Mouse (Mus musculus) myocyte (in vitro differentiated cells): ENCODE data around the gene Gpr19. TPM values are rescaled to one million over a fixed set of nuclear protein-coding genes. Genes with fewer than 3 reads are reported as not detected.
A peak's percentile ranks its signal among the peaks of the same experiment; 100 is the strongest.

Experiments used
- H3K27me3 ChIP-seq: one replicate; pipeline ENCODE4 v1.6.1; 2011; ENCODE audit not compliant: control insufficient read depth, insufficient read depth, insufficient read length
- H3K36me3 ChIP-seq: one replicate; pipeline ENCODE4 v1.6.1; 2011; ENCODE audit not compliant: control insufficient read depth, insufficient read depth
- H3K4me2 ChIP-seq: one replicate; pipeline ENCODE4 v1.6.1; 2011; ENCODE audit warnings: low read depth, control low read depth
- H3K4me3 ChIP-seq: one replicate; pipeline ENCODE4 v1.5.1; 2011; ENCODE audit warnings: mild to moderate bottlenecking, control low read depth, moderate library complexity
- H3K79me2 ChIP-seq: one replicate; pipeline ENCODE4 v1.6.1; 2011; ENCODE audit not compliant: control insufficient read depth, insufficient read depth
- H3ac ChIP-seq: one replicate; pipeline ENCODE4 v1.6.1; 2011; ENCODE audit not compliant: control insufficient read depth, insufficient read length
- CEBPB ChIP-seq: IDR thresholded peaks from 2 replicates; pipeline ENCODE4 v1.6.1; 2011; ENCODE audit warnings: mild to moderate bottlenecking, moderate library complexity; ENCODE audit not compliant: poor library complexity, insufficient read depth, severe bottlenecking
- E2F4 ChIP-seq: IDR thresholded peaks from one replicate; pipeline ENCODE4 v1.6.1; 2011; ENCODE audit warnings: mild to moderate bottlenecking, control low read depth, moderate library complexity; ENCODE audit not compliant: insufficient read depth
- MAX ChIP-seq: IDR thresholded peaks from one replicate; pipeline ENCODE4 v1.6.1; 2011; ENCODE audit warnings: low read depth, mild to moderate bottlenecking, control low read depth
- MYOD1 ChIP-seq, 3 experiments: IDR thresholded peaks; one replicate each; pipeline ENCODE4 v1.6.1; 2011; ENCODE audit warnings: control low read depth in 2 of 3, low read depth in 2 of 3, mild to moderate bottlenecking in 2 of 3, moderate library complexity in 1 of 3; ENCODE audit not compliant: insufficient read length in 2 of 3, control insufficient read depth in 1 of 3
- MYOG ChIP-seq, 3 experiments: IDR thresholded peaks; one replicate each; pipeline ENCODE4 v1.6.1; 2011; ENCODE audit warnings: control low read depth in 2 of 3, low read depth in 2 of 3, mild to moderate bottlenecking in 2 of 3; ENCODE audit not compliant: insufficient read length in 2 of 3, control insufficient read depth in 1 of 3, insufficient read depth in 1 of 3
- POLR2A ChIP-seq: IDR thresholded peaks from one replicate; pipeline ENCODE4 v1.6.1; 2011; ENCODE audit warnings: low read depth, mild to moderate bottlenecking, control low read depth, moderate library complexity; ENCODE audit not compliant: insufficient read length
- POLR2AphosphoS2 ChIP-seq: IDR thresholded peaks from one replicate; pipeline ENCODE4 v1.6.1; 2011; ENCODE audit warnings: low read depth, control low read depth; ENCODE audit not compliant: insufficient read length
- REST ChIP-seq: IDR thresholded peaks from one replicate; pipeline ENCODE4 v1.6.1; 2011; ENCODE audit warnings: mild to moderate bottlenecking, control low read depth, moderate library complexity; ENCODE audit not compliant: insufficient read depth, insufficient read length
- SRF ChIP-seq: IDR thresholded peaks from one replicate; pipeline ENCODE4 v1.6.1; 2011; ENCODE audit warnings: low read depth; ENCODE audit not compliant: control insufficient read depth, insufficient read length
- TCF12 ChIP-seq: IDR thresholded peaks from one replicate; pipeline ENCODE4 v1.6.1; 2011; ENCODE audit warnings: mild to moderate bottlenecking, control low read depth; ENCODE audit not compliant: poor library complexity, insufficient read depth, severe bottlenecking
- TCF3 ChIP-seq: IDR thresholded peaks from one replicate; pipeline ENCODE4 v1.6.1; 2011; ENCODE audit warnings: low read depth, control low read depth; ENCODE audit not compliant: insufficient read length
- USF1 ChIP-seq: IDR thresholded peaks from one replicate; pipeline ENCODE4 v1.6.1; 2011; ENCODE audit warnings: low read depth, mild to moderate bottlenecking, control low read depth, moderate library complexity
- polyA plus RNA-seq: library from polyadenylated mRNA; unstranded; fragments of >200 nt; fragmentation: generic; extraction: Trizol; gene quantifications from one replicate; pipeline ENCODE4 v1.2.1, GENCODE M21; 2012; ENCODE audit warnings: missing spikeins

The Gpr19 gene
- 2.2 TPM for polyA plus RNA-seq

DNA sequence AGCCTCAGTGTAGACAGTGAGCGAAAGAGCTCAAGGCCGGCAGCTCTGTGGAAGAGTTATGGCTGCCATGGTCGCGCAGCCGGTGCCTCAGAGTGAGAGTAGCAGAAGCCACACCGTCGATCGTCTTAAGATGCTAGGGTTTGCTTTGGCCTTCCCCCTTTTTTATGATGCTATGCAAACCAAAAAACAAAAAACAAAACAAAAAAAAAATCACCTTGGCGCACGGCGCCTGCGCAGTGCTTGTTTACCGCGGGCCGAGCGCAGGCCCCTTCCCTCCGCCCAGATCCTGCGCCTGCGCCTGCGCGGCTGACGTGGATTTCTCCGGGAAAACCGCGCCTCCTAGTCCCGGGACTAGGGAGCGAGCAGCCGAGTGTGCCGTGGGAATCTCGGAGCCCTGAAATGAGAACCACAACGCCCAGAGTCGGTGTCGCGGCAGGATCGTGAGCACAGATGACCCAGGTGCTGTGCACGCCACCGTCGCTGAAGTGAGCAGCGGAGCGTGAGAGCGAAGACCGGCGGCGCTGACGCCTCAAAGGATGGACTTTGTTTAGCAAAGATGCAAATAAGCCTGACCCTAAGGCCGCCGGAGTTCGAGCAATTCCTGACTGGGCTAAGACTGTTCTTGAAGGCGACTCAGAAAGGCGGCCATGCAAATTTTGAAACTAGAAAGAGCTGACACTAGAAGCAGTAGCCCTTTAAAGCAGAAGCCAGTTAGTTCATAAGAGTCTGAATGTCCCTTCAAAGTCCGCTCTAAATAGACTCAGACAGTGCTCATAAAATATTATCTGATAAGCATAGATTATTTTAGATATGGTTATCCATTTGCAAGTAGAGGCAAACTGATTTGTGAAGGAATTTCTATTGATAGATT, at the start of gene Gpr19:
TSS of gene Gpr19 (minus strand) at position 484 of the 871 bp plus-strand sequence.
- H3ac ChIP-seq, result peak within 1 kb of the TSS; percentile 40
- no peaks in the 10 kb centered on the region for H3K36me3 ChIP-seq
- TF ChIP-seq TCF3 (no peak), CEBPB (no peak), MAX (no peak), SRF (no peak), MYOD1 (IDR thresholded peaks at IDR 0.05; ENCODE audit: control insufficient read depth in 1 of 3, insufficient read length in 2 of 3, low read depth in 2 of 3) (no peak), USF1 (no peak), REST (peak; percentile 49), POLR2AphosphoS2 (peak; percentile 94), MYOG (IDR thresholded peaks at IDR 0.05; ENCODE audit: control insufficient read depth in 1 of 3, insufficient read depth in 1 of 3, insufficient read length in 2 of 3, low read depth in 2 of 3) (no peak), TCF12 (no peak), E2F4 (no peak), POLR2A (peak; percentile 95)
- H3K79me2 ChIP-seq, result no peaks in the 10 kb centered on the region
- peak within 1 kb of the TSS; percentile 94 for H3K4me2 ChIP-seq
- H3K4me3 ChIP-seq, result peak within 1 kb of the TSS; percentile 90
- no peaks in the 10 kb centered on the region for H3K27me3 ChIP-seq

DNA sequence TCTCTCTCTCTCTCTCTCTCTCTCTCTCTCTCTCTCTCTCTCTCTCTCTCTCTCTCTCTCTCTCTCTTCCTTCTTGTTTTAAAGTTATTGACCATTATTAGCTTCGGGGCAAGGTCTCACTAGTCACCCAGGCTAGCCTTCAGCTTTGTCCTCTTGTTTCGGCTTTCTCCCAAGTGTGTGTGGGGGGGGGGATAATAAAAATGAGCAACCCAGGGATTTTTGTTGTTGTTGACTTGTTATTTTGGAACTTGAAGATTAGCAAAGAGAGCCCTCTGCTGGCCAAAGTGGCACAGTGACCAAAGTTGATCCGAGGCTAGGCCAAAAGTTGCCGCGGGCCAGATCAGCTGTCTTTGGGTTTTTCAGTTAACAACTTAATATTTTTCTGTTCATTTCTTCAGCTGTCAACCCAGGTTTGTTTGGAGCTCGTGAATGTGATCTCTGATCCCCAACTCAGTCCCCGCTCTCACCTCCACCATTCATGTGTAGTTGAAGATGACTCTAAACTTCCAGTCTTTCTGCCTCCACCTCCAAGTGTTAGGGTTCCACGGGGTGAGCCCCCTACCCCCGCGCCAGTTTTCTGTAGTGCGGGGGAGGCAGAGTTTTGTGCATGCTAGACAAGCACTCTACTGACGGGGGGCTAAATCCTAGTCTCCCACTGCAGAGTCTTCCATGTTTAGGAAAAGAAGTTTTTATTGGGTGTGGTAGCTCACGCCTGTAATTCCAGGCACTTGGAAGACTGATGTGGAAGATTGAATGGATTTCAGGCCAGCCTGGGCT, 49.1 kb upstream of the Gpr19 start:
- no peaks in the 10 kb centered on the region for H3K27me3 ChIP-seq
- TF ChIP-seq POLR2A (no peak), TCF12 (no peak), USF1 (no peak), POLR2AphosphoS2 (no peak), MYOD1 (IDR thresholded peaks at IDR 0.05; ENCODE audit: control insufficient read depth in 1 of 3, insufficient read length in 2 of 3, low read depth in 2 of 3) (no peak), E2F4 (no peak), CEBPB (no peak)
- no peak overlapping the region for H3ac ChIP-seq
- H3K4me2 ChIP-seq, result peak overlapping the region; percentile 47
- no peak overlapping the region for H3K4me3 ChIP-seq
- H3K79me2 ChIP-seq, result peaks cover 24% of the 10 kb centered on the region
- H3K36me3 ChIP-seq, result no peaks in the 10 kb centered on the region

DNA sequence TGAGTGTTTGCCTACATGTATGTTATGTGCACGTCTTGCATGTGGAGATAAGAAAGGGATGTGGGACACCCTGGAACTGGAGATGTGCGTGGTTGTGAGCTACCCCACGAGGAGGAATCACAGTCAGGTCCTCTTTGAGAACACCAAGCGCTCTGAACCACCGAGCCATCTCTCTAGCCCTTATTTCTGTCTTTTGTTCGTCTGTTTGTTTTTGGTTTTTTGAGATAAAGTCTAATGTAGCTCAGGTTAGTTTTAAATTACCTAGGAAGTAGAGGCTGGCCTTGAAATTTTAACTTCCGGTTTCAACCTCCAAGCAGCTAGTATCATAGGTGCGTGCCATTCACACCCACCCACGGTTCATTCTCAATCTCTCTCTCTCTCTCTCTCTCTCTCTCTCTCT, 48.5 kb upstream of the Gpr19 start:
- Histone ChIP-seq H3K4me3 (no peak overlapping the region), H3ac (no peak overlapping the region), H3K4me2 (peak overlapping the region; percentile 10), H3K36me3 (no peaks in the 10 kb centered on the region), H3K79me2 (peaks cover 30% of the 10 kb centered on the region), H3K27me3 (no peaks in the 10 kb centered on the region)
- TF ChIP-seq MAX (no peak), MYOG (IDR thresholded peaks at IDR 0.05; ENCODE audit: control insufficient read depth in 1 of 3, insufficient read depth in 1 of 3, insufficient read length in 2 of 3, low read depth in 2 of 3) (no peak), TCF3 (no peak), MYOD1 (IDR thresholded peaks at IDR 0.05; ENCODE audit: control insufficient read depth in 1 of 3, insufficient read length in 2 of 3, low read depth in 2 of 3) (no peak), CEBPB (no peak), USF1 (no peak), REST (no peak), POLR2AphosphoS2 (no peak), TCF12 (no peak), SRF (no peak), E2F4 (no peak)

DNA sequence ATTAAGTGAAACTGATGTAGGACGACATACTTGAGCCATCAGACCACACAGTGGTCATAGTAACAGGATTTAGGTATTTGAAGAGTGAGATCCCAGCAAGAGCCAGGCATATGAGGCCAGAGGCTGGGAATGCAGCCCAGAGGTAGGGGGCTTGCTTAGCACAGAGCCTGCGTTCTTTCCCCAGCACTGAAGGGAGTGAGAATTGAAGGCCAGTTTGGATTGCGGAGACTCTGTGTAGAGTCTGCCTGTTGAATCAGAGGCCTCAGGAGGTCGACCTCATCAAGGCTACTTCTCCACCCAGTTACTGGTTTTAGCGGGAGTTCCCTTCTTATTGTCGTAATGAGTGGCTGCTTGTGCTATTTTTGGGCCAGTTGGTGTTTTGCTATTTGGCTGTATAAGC, 47.7 kb upstream of the Gpr19 start:
- Histone ChIP-seq H3K79me2 (peaks cover 38% of the 10 kb centered on the region), H3K4me3 (no peak overlapping the region), H3ac (no peak overlapping the region), H3K36me3 (peaks cover 7% of the 10 kb centered on the region), H3K27me3 (no peaks in the 10 kb centered on the region), H3K4me2 (peak overlapping the region; percentile 47)
- TF ChIP-seq E2F4 (no peak), MYOG (IDR thresholded peaks at IDR 0.05; ENCODE audit: control insufficient read depth in 1 of 3, insufficient read depth in 1 of 3, insufficient read length in 2 of 3, low read depth in 2 of 3) (no peak), POLR2AphosphoS2 (no peak), MYOD1 (IDR thresholded peaks at IDR 0.05; ENCODE audit: control insufficient read depth in 1 of 3, insufficient read length in 2 of 3, low read depth in 2 of 3) (no peak), REST (no peak), TCF12 (no peak), CEBPB (no peak), TCF3 (no peak), USF1 (no peak)
